Mouse (Mus musculus): ENCODE measurements at regions not wholly inside any gene's neighbourhood (a gene's known extent, or its start where the extent isn't known, plus 50 kb on each side); places are given as distances from the start of the nearest gene placed in this dataset.
A peak's percentile ranks its signal among the peaks of the same experiment; 100 is the strongest.

DNA sequence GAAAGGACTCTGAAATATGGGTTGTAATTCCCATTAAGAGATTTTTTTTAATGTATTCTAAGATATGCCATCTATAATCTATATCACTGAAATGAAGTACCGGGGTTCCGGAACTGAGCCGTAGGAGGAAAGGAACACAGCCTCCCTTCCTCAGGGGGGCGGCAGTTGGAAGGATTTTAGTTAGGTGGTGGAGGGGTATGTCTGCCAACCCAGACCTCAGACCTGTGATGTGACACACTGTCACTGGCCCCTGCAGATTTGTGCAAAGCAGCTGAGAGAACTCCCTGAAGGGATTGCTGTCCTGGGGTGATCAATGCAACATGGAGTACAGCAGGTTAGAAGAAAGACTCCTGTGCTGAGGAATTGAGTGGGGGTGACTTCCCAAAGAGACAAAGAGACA is 470.2 kb upstream of the Gulo start:
- no peak for DNase-seq

DNA sequence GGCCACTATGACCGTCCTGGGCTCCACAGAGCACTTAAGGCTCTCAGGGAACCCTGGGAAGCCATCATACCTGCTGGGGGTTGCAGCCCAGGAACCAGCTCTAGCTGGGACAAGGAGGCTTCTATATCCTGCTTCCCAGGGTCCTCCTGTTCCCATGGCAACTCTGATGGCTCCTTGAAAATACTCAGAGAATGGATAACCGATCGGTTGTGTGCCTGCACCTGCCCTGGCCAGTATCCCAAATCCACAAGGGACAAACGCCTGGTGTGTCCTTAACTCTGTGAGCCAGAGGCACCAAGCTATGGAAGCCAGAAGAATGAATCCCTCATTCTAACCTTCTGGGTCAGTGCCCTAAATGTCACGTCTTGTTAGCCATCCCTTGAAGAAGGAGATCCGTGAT is 469.6 kb upstream of the Gulo start:
- DNase-seq, result no peak

DNA sequence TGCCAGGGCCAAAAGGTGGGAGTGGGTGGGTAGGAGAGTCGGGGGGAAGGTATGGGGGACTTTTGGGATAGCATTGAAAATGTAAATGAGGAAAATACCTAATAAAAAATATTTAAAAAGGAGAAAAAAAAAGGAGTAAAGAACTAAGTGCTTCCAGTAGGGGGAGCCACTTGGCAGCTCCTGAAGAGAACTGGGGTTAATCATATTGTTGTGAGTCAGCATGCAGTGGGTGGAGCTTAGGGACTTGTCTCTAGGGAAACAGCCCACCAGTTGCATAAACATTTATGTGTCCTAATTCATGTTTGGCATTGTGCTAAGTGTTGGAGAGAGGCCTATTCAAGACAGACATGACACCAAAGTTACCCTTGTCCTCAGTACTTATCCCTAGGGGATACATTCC is 466.0 kb upstream of the Gulo start:
- no peak for DNase-seq

DNA sequence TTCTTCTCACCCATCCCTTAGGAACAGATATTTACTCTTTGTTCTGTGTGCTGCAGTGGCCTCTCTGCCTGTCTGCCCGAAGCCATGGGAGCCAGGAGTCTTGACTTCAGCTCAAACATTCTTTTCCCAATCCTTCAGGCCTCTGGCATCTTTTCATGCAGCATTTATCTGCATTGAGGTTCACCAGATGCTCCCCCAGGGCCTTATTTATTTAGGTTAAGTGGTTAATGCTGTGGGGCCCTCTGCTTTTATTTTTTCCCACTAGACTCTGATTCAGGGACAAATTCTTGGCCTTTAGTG is 464.2 kb upstream of the Gulo start:
- DNase-seq, result no peak

DNA sequence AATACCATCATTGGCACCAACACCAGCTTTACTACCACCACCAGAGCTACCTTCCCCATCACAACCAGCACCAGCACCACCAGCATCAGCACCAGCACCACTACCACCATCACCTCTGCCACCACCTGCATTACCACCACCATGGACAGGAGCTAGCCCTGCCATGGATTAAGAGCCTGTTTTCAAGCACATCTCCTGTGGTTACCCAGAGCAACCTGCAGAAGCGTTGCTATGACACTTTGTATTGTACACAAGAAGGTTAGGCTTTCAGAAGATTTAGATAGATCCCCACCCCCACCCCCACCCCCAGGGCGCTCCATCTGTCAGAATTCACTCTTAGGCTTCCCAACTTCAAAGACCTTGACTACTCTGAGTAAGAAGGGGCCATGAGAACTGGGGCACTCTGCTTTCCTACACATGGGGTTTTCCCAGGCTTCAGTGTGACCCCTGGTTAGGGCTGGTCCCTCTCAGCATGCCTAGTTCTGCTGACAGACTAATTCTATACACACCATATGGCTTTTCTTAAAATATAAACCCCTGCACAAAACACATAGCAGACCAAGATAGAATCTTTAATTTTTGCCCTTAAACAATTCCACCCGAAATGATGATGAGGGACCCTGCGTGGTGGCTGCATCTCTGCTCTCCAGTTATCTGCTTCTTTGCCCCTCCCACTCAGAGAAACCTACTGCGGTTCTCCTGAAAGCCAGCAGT is 463.7 kb upstream of the Gulo start:
- DNase-seq, result no peak

DNA sequence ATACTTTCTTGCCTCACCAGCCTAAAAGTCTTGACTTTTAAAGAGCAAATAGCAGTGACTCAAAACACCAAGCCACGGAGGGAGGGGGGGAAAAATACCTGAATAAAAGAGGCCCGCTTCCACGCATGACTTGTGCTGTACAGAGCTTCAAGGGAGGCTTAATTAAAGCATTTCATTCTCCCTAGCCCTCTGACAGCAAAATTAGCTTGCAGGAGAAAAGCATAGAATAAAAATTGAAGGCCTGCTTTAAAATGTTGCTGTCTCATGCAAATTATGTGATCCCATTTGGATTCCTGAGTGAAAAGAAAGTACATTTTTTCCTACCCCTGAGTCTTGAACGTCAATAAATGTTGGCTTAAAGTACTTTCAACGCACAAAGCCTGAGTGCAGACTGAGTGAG is 453.1 kb upstream of the Gulo start:
- DNase-seq, result no peak

DNA sequence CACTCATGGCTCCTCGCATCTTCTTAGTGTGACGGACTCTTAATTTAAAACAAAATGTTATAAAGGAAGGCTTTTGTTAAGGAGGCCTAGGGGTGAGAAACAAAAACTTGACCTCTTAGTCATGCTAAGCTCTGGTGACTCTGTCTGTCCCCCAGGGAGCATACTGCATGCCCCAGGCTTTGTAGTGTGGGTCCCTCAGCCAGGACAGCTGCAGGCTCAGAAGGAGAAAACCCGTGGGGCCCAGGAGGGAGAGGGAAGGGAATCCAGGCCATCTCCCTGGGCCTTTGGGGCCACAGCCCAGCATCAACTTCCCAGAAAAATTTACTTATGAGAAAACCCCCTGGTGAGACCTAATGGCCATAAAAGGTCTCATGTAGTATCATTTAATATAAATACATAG is 451.8 kb upstream of the Gulo start:
- DNase-seq, result no peak

DNA sequence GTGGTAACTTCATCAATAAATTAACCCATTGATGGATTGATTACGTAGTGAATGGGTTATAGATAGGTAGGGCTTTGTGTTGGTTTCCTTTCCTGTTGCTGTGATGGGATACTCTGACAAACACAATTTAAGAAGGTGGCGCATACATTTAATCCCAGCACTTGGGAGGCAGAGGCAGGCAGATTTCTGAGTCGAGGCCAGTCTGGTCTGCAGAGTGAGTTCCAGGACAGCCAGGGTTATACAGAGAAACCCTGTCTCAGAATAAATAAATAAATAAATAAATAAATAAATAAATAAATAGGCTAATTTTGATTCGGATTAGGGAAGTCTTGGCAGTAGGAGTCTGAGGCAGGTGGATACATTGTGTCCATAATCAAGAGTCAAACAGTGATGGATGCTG is 449.7 kb upstream of the Gulo start:
- DNase-seq, result no peak

DNA sequence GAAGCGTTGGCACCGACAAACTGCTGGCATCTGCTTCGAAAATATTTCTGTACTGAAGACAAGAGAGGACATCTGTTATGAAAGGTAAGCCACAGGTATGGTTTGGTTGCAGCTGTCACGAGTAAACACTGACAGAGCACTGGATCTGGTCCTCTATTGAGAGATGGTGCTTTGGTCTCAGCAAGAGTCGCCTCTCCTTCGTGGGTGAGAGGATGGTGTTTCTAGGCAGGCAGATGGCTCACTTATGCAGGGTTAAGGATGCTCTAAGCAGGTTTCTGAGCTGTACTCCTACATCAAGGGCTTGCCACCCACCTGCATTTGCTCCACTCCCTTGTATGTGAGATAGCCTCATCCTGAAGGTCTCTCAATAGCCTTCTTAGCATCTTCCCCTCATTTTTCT is 448.3 kb upstream of the Gulo start:
- DNase-seq, result no peak

DNA sequence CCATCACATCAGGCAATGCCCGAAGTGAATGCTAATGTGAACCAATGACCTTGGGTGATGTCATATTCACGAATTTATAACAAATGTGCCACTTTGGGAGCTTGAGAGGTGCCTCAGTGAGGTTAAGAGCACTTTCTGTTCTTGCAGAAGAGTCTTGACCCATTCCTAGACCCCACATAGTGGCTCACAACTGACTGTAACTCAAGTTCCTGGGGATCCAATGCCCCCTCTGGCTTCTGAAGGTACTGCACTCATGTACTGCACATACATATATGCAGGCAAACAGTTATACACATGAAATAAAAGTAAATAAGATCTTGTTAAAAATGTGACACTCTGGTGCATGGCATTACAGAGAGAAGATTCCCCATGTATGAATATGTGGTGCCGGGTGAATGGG is 443.8 kb upstream of the Gulo start:
- no peak for DNase-seq

DNA sequence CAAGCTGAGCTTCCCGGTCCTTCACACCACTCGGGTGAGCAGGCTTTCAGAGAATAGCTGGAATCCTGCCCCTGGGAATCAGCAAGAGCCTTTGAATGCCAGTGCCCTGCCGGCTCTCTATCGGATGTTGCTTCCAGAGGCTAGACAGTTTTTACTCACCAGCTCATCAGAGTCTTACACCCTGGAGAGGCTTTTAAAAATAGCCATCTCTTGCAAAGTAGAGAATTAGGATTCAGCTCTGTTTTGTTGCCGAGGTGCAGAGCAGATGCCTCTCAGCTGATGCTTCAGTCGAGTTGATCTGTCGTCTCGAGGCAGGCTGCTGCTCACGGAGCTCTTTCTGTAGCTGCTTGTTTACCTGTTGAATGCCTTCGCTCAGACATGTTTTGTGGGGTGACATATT is 441.3 kb upstream of the Gulo start:
- DNase-seq, result no peak

DNA sequence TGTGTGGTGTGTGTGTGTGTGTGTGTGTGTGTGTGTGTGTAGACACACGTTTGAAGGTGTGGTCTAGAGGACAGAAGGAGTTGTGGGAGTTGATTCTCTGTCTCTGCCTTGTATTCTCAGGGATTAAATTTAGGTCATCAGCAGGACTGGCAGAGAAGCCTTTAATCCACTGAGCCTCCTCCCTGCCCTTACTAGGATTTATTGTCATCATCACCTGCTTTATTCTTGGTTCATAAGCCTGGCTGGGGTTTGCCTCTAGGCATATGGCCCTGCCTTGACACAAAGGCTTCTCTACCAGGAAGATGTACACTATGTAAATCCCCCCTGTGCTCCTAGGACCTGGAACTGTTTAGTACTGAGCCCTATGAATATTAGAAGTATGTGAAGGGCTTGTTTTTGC is 433.6 kb upstream of the Gulo start:
- DNase-seq, result no peak

DNA sequence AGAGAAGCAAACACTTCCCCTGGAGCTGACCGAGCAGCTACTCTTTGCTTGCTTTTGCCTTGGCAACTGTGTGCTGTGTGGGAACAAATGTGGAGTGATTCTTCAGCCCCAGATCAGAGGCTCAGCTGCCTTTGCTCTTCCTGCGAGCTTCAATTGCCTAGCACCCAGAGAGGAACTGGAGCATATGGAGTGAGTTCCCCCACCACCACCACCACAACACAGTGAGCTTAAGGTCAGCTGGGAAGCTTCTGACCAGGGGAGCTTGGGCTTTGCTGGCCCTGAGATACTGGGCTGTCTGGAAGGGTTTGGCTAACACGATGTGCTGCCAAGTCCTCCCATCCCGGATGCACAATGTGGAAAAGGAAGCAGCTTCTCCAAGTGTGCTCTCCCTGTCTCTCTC is 432.8 kb upstream of the Gulo start:
- peak; percentile 16 for DNase-seq

DNA sequence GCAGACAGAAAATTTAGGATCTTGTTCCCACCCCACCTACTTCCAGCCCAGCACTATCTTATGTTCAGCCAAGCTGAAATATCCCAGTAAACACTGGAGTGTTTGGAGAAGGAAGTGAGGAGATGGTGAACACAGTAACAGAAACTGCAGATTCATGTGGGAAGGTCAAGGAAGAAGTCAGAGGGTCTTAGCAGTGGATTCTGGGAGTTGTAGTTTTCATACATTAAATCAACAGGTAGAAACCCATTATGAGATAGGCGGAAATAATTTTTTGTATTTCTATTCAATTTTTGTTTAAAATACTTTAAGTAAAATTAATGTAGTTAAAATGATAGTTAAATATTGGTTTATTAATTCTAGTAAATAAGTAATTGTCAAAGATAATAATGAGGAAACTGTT is 429.6 kb upstream of the Gulo start:
- no peak for DNase-seq

DNA sequence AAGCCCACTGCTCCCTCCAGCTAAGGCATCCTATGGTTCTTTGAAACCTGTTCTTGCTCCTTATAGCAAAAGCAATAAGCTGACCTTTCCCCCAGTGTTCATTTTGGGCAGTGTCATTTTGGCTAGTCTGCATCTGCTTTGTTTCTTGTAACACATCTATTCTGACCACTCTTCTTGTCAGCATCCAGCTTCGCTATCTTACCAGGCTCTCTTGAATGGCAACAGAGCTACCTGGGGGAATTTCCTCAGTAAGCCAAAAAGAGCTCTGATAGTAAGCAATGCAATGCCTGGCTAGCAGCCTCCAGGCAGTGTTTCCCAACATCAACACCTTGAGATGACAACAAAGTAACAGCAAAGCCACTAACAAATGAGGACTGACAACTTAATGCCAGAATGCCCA is 429.0 kb upstream of the Gulo start:
- DNase-seq, result no peak

DNA sequence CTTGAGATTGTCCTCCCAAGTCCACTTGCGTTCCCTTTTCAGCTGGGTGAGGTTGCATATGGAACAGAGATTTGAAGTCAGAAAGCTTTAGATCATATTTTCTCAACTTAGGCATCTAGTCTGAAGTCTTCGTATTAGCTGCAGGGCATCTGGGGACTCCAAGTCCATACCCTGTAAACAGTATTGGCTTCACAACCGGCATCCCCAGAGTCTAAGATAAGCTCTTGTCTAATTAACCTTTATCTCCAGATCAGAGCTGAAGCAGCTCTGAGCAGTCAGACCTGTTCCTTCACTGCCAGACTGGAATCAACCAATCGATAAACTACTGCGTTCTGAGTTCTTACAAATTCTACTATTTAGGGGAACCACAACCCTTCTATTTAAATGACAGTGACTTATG is 422.6 kb upstream of the Gulo start:
- DNase-seq, result no peak

DNA sequence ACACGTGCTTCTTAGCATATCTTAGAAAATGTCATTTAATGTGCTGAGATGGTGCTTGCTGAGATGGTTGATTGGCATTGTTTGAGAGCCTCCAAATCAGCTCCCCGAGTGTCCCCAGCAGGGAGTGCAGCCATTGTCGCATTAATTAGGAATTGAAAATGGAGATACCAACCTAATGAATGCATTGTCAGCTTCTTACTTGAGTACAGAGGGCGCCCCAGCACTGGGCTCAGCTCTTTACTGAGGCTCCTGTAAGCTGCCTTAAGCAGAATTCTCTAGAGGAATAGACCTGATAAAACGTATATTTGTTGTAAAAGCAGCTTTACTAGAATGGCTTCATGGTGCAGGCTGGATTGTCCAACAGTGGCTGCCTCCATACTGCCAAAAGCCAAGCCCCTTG is 415.1 kb upstream of the Gulo start:
- peak; percentile 50 for DNase-seq
